Mouse (Mus musculus): Measurements from ENCODE around the gene Dctn5.

Dctn5 gene

DNA sequence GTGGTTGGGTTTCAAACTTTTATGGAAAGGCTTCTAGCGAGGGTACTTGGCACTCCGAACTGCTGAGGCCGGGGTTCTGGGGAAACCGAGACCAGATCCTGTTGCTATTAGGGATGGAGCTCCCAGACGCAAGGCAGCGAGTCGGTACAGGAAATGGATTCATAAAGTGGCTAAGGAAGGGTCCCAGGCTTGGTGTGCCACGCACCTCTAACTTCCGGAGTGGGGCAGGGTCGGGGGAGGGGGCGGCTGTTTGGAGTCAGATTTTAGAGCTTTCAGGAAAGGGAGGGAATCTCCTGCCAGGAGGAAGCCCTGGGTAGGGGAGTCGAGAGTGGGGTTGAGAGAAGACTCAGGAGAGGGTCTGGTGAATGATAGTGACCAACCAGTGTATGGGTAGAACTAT lies 27.2 kb downstream of the Dctn5 start:
- no peak for DNase-seq (ENCODE audit: low spot score)

DNA sequence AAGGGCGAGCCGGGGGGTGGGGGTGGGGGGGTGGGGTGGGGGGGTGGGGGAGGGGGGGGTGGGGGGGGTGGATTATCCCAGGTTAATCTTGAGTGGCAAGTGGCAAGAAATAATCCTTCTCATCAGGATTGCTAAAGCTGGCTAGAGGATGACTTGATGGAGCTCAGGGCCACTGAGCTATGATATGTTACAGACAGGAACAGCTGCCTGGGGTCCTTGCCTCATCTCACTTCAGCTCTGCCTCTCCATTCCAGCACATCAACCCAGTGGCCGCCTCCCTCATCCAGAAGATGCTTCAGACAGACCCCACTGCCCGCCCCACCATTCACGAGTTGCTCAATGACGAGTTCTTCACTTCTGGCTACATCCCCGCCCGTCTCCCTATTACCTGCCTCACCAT lies 30.9 kb downstream of the Dctn5 start:
- no peak for DNase-seq (ENCODE audit: low spot score)

DNA sequence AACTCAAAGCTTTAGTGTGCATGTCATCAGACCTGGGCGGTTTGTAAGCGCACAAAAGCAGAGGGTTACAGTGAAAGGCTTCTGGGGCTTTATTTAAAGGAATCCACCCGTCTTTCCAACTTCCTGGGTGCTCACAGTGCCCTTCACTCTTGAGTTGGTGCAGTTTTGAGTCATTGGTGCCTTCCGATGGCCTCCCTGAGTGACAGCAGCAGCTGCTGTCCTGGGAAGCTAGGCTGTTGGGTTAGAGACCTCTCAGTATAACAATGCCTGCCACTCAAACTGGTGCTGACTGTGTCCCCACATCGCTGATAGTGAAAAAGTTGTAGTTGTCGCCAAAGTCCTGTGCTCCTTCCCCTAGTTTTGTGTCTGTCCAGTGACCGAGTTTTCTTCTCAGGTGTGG lies 34.4 kb downstream of the Dctn5 start:
- DNase-seq (ENCODE audit: low spot score): no peak

DNA sequence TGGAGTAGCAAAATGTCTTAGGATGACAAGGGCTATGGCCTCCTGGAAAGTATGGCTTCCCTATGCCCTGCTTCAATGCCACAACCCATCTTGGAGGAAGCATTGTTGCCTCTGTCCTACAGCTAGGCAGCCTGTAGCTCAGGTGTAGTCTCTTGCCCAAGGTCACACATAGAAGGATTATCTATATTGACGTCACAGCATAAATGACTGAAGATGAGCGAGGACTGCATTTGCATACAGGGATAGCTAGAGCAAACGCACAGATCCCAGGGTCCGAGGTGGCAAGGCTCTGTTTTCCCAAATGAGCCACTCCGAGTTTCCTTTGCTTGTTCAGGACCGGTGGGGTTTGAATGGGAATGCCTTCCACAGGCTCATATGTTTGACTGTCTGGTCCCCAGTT lies 37.9 kb downstream of the Dctn5 start:
- no peak for DNase-seq (ENCODE audit: low spot score)

DNA sequence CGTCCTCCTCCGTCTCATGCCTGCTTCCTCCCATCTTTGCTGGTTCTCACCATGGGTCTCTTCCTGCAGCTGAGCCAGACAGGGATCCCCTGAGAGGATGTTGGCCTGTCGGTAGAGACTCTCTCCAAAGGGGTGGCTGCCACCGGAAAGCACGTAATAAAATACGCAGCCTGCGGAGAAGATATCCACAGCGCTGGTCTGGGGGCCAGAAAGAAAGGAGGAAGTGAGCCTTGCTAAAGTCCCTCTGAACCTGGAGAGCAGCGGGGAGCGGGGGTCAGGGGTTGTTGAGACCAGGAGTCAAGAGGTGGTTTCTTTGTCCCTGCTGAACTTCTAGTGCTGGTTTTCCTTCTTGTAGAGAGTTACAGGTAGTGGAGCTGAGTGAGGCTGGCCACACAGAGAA lies 38.8 kb downstream of the Dctn5 start:
- no peak for DNase-seq (ENCODE audit: low spot score)

DNA sequence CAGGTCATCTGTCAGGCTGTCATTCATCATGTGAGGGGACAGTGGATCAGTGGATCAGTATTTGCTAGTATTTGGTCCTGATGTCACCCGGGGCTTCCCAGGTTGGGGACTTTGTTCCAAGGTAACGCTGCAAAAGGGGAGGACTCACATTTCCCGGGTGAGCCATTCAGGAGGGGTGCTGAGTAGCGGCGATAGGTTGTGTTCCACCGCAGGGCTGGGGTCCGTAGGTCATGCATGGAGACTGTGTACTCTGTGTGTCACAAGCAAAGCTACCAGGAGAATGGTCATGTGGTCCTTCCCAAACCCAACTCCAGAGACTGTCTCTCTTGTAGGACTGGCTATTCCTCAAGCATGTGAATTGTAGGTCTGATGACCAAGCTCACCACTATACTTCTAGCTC lies 47.9 kb downstream of the Dctn5 start:
- no peak for DNase-seq (ENCODE audit: low spot score)

DNA sequence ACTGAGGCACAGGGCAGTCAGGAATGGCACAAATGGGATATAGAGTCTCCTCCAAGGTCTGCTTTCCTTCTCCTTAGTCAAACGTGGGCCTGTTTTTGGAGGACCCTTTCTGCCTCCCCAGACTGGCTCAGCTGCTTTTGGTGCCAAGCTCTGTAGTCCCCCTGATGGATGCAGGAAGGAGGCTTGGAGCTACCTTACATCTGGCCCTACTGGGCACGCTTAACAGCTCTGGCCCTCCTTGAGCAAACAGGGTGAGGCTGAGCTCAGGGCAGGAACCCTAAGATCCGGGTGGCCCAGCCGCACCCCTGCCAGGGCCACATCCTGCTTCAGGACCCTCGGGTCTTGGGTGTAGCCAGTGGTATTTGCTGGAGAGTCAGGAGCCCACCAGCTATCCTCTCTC lies 51.7 kb downstream of the Dctn5 start:
- no peak for DNase-seq (ENCODE audit: low spot score)

DNA sequence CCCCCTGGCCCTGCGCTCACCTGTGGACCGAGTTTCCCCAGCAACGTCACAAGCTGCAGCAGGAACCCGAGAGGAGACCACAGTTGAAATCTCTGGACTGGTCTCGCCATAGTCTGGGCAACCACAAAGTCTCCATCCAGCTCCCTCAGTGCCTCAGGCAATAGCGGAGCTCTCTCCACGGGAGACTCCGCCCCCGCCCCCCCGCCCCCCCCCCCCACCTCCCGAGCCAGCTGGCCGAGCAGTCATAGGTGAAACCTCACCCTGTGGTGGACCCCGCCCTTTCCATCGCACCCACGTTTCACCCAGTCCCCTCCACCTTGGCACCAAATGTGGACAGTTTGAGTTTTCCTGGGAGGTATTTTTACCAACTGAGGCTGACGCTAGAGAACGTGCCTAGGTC lies 53.2 kb downstream of the Dctn5 start, which contains the start of gene Ern2:
Gene Ern2, minus strand, starts transcription at position 165 of the 400 bp plus-strand sequence.
- DNase-seq (ENCODE audit: low spot score): no peak

DNA sequence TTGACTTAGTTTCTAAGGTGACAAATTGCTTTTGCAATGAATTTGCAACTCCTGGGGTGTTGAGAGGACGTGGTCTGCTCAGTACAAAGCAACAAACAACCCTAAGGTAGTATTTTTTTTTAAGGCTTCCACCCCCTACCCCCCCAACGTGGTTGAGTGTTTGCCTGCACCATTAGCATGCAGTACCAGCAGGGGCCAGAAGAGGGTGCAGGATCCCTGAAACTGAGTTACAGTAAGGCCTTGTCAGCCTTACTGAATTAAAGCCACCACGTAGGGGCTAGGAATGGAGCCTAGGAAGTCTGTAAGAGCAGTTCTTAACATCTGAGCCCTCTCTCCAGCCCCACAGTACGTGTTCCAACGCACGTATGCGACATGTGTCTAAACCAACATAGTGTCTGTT lies 56.6 kb downstream of the Dctn5 start:
- DNase-seq (ENCODE audit: low spot score): peak; percentile 44

DNA sequence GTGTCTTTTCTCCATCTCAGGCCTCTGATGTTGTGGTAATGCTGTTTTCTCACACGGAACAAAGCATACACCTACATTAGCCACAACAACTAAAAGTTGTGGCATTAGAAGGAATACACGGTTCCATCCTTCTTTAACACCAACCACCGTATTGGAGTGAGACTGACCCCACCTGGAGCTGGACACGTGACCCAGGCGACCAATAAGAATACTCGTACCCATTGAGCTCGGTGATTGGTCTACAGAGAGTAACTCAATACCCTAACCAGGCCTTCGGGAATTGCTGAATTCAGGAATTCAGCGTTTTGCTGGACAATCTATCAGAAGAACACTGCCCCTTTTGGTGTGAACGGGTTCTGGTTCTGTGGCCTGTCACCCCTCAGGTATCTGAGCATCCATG lies 58.3 kb downstream of the Dctn5 start:
- DNase-seq (ENCODE audit: low spot score): no peak

DNA sequence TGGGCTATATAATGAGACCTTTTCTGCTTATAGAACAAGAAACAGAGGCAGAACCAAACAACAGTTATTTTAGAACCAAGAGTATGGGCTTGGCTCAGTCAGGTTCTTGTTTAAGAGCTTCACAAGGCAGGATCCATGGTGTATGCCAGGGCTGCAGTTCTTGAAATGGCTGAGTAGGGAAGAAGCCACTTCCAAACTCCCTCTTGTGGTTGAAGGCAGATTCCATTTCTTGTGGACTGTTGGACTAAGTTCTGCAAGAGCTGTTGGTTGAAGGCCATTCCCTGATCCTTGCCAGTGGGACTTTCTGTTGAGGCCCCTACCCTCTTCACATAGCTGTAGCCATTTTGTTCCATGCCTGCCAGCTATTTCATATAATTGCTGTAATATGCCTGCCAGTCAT lies 61.1 kb downstream of the Dctn5 start:
- DNase-seq (ENCODE audit: low spot score): no peak

DNA sequence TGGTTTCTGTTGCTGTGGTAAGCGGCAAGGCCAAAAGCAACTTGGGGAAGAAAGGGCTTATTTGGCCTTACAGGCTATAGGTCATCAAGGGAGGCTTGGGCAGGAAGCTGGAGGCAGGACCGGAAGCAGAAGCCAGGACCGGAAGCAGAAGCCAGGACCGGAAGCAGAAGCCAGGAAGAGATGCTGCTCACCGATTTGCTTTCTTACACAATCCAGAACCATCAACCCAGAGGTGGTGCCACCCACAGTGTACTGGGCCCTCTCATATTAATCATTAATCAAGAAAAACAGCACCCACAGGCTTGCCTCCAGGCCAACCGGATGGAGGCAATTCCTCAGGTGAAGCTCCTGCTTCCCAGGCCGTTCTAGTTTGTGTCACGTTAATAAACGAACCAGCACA lies 63.9 kb downstream of the Dctn5 start:
- no peak for DNase-seq (ENCODE audit: low spot score)

DNA sequence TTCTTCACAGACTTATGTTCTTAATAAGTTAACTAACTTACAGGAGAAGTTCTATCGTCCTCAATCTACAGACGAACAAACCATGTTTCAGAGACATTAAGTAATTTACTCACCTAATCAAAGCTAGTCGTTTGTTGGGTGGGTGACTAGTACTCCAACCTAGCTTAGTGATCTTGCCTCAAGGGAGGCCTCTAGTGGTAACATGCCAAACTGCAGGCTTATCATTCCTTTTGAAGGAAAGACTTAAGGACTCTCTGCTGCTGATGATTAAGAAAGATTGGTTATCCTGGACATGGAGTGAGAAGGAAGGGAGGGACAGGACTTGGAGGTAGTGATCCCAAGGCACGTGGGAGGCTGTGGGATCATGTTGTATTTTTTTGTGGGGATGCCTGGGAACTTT lies 64.5 kb downstream of the Dctn5 start:
- DNase-seq (ENCODE audit: low spot score): peak; percentile 35

Data from T-cell, adult 2 months (primary cell).